Mouse (Mus musculus) hindbrain, embryonic 11.5 days (tissue): ENCODE measurements around the gene Gm17662. TPM values are rescaled to one million over a fixed set of nuclear protein-coding genes. Genes with fewer than 3 reads are reported as not detected.

ENCODE experiments used
- ATAC-seq: fragments of 200-750 bp; cut with Nextera tagmentation; 2 replicates; pipeline ENCODE4 v1.8.0; 2017; ENCODE audit warnings: mild to moderate bottlenecking, moderate TSS enrichment, moderate library complexity; ENCODE audit not compliant: low FRiP score
- DNase-seq: peaks from one replicate; pipeline ENCODE4 v3.0.0-alpha.2; 2015; ENCODE audit warnings: low spot score
- H3K27ac ChIP-seq: fragments of 300-500 bp; sonication (generic); 2 replicates; pipeline ENCODE4 v1.5.1; 2014; ENCODE audit warnings: mild to moderate bottlenecking, low read depth, low read length
- H3K27me3 ChIP-seq: fragments of 300-500 bp; sonication (generic); 2 replicates; pipeline ENCODE4 v1.6.1; 2014; ENCODE audit warnings: mild to moderate bottlenecking, low read length, moderate library complexity, mixed read lengths; ENCODE audit not compliant: control insufficient read depth, insufficient read depth
- H3K36me3 ChIP-seq: fragments of 300-500 bp; sonication (generic); 2 replicates; pipeline ENCODE4 v1.6.1; 2014; ENCODE audit warnings: mild to moderate bottlenecking, low read length, moderate library complexity, mixed read lengths; ENCODE audit not compliant: control insufficient read depth, insufficient read depth
- H3K4me1 ChIP-seq: fragments of 300-500 bp; sonication (generic); replicated peaks from 2 replicates; pipeline ENCODE4 v1.6.1; 2014; ENCODE audit warnings: low read length, mixed read lengths; ENCODE audit not compliant: control insufficient read depth, insufficient read depth
- H3K4me2 ChIP-seq: fragments of 300-500 bp; sonication (generic); replicated peaks from 2 replicates; pipeline ENCODE4 v1.6.1; 2014; ENCODE audit warnings: mild to moderate bottlenecking, low read depth, low read length
- H3K4me3 ChIP-seq: fragments of 300-500 bp; sonication (generic); 2 replicates; pipeline ENCODE4 v1.5.1; 2014; ENCODE audit warnings: low read depth, low read length
- H3K9ac ChIP-seq: fragments of 300-500 bp; sonication (generic); 2 replicates; pipeline ENCODE4 v1.6.1; 2014; ENCODE audit warnings: low read depth, low read length
- H3K9me3 ChIP-seq: fragments of 300-500 bp; sonication (generic); 2 replicates; pipeline ENCODE4 v1.6.1; 2016; ENCODE audit warnings: low read length; ENCODE audit not compliant: control insufficient read depth
- WGBS: fragments of 180-500 bp; shearing (Covaris S2); extraction: QIAGEN DNeasy Blood & Tissue Kit; methylation state at CpG from one replicate; pipeline ENCODE4 v1.1.7; 2014; 5-methylcytosine and 5-hydroxymethylcytosine counted together
- polyA plus RNA-seq: library from polyadenylated mRNA; unstranded; fragments of >200 nt; fragmentation: Nextera tagmentation; extraction: Ambion mirVana; gene quantifications from 2 replicates; pipeline ENCODE4 v1.2.1, GENCODE M21; 2014

The Gm17662 gene
- polyA plus RNA-seq, 1 experiment from 2014 or later, result not detected

DNA sequence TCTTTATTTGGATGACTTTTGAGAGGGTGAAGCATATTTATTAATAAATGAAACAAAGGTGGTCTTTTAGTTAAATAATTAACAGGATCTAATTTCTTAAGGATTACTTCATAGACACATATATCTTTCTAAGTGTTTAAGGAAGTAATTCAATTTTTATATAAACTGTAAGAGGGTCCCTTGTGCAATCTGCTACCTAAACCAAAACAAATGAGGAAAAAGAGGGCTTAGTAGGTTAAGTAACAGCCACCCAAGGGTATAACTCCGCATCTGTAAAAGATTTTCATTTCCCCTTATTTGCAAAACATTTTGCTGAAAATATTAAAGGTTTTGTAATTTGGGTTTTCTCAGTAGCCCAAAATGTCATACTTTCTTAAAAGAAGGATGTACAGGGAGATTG, 7.3 kb downstream of the Gm17662 start:
- Histone ChIP-seq H3K9ac (no peak overlapping the region), H3K27me3 (no peaks in the 10 kb centered on the region), H3K9me3 (no peaks in the 10 kb centered on the region), H3K4me3 (no peak overlapping the region), H3K4me1 (no peaks in the 10 kb centered on the region), H3K27ac (no peak overlapping the region), H3K36me3 (no peaks in the 10 kb centered on the region), H3K4me2 (no peak overlapping the region)
- DNase-seq (no peak), ATAC-seq (no peak)
- WGBS, result 93% methylated on average over 1 of the region's 1 CpGs

DNA sequence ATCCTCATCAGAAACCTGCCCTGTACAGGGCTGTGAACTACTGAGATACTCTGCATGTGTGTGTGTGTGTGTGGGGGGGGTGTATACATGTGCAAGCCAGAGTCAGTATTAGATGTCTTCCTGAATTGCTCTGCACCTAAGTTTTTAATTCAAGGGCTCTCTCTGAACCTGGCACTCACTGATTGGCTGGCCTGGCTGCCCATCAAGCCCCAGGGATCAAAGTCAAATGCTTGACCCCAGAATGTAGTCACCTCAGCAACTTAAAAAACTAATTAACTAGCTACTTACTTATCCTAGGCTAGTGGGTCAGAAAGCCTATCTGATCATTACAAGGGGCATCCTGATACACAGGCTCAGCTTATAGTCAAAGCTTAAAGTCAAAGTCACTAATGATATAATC, 12.5 kb downstream of the Gm17662 start:
- no peak for DNase-seq
- no peaks in the 10 kb centered on the region for H3K9me3 ChIP-seq
- no peak overlapping the region for H3K4me3 ChIP-seq
- H3K9ac ChIP-seq, result no peak overlapping the region
- no peak overlapping the region for H3K4me2 ChIP-seq
- H3K4me1 ChIP-seq, result no peaks in the 10 kb centered on the region
- no peaks in the 10 kb centered on the region for H3K36me3 ChIP-seq
- H3K27ac ChIP-seq, result no peak overlapping the region
- ATAC-seq, result no peak
- H3K27me3 ChIP-seq, result no peaks in the 10 kb centered on the region

DNA sequence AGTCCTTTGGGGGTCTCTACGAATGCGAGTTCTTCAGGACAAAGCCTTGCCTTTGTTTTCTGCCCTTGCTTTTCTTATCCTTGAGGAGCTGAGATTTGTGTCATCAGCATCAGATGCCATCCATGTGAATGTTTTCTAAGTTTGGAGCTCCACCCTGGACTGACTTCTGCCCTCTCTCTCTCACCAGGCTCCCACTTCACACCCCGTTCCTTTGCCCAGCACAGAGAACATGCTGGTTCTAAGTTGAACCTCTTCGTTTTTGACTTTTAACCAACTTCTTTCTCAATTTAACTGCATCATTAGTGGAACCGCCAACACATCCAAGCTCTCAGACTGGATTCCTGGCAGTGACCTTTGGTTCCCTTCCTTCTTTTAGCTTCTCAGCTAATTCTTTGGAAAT, 13.1 kb downstream of the Gm17662 start:
- Histone ChIP-seq H3K9ac (no peak overlapping the region), H3K27me3 (no peaks in the 10 kb centered on the region), H3K4me2 (no peak overlapping the region), H3K9me3 (no peaks in the 10 kb centered on the region), H3K4me1 (no peaks in the 10 kb centered on the region), H3K27ac (no peak overlapping the region), H3K36me3 (no peaks in the 10 kb centered on the region), H3K4me3 (no peak overlapping the region)
- ATAC-seq (no peak), DNase-seq (no peak)
- 88% methylated on average over 5 of the region's 5 CpGs for WGBS

DNA sequence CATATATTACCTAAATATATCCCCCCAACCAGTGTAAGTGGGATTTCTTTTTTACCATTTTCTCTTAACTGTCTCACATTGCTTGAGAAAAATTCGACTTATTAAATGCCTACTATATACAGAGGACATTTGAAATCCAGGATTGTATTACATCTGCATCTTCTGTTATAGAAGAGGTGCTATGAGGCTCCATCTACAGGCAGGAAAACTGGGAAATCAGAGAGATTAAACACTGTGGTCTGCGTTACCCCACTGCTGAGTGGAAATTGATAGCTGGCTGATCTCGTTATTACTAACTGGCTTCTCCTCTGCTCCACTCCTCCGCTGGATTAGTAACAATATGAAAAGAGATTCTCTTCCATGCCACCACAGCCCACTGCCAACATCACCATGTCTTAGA, 18.7 kb downstream of the Gm17662 start:
- Histone ChIP-seq H3K4me1 (no peaks in the 10 kb centered on the region), H3K36me3 (no peaks in the 10 kb centered on the region), H3K4me3 (no peak overlapping the region), H3K27ac (no peak overlapping the region), H3K27me3 (no peaks in the 10 kb centered on the region), H3K4me2 (no peak overlapping the region), H3K9me3 (no peaks in the 10 kb centered on the region), H3K9ac (no peak overlapping the region)
- DNase-seq (no peak), ATAC-seq (no peak)
- WGBS, result 80% methylated on average over 4 of the region's 4 CpGs

DNA sequence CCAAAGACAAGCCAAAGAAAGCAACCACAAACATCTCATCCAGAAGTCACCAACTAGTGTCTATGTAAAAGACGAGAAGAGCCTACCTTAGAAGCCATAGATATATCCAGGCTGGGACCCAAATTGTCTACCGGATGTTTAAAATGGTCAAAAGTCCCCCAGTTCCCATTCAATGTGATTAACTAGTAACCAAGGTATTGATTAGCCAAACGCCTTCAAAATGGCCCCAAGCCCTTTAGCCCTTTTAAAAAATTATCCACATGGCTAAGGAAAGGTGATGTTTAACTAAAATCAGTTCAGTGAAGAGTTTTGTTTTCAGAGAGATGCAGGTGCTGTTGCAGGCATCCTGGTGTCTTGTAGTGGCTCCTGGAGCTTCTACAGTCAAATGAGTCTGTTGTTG, 19.2 kb downstream of the Gm17662 start, which contains the start of gene C8a:
C8a (minus strand) TSS at position 76 of the 400 bp plus-strand sequence.
- ATAC-seq, result no peak
- Histone ChIP-seq H3K4me2 (no peak within 1 kb of the TSS), H3K4me1 (no peaks in the 10 kb centered on the region), H3K36me3 (no peaks in the 10 kb centered on the region), H3K27ac (no peak within 1 kb of the TSS), H3K9me3 (no peaks in the 10 kb centered on the region), H3K4me3 (no peak within 1 kb of the TSS), H3K9ac (no peak within 1 kb of the TSS), H3K27me3 (no peaks in the 10 kb centered on the region)
- WGBS, result 70% methylated on average over 3 of the region's 3 CpGs
- DNase-seq, result no peak

DNA sequence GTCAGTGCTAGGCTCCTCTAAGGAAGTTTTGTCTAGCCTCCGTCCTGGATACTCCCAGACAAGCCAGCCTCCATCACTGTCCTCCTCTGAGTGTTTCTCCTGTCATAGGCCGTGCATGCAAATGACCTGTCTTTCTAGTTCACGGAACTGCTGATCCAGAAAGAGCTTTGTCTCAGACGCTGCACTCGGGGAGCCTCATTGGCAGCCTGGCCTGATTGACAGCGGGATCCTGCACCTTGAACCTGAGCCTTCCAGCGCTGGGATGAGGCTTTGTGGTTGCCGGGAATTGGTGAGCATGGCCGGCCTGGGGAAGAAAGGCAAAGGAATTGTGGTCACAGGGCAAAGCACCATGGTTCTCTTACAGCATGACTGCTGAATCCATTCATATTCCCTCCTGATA, 30.4 kb downstream of the Gm17662 start:
- 42% methylated on average over 9 of the region's 9 CpGs for WGBS
- Histone ChIP-seq H3K9ac (no peak overlapping the region), H3K4me3 (no peak overlapping the region), H3K27ac (no peak overlapping the region), H3K36me3 (no peaks in the 10 kb centered on the region), H3K27me3 (no peaks in the 10 kb centered on the region), H3K4me2 (no peak overlapping the region), H3K4me1 (peaks cover 2% of the 10 kb centered on the region; the same call in 1 of the 2 replicates), H3K9me3 (no peaks in the 10 kb centered on the region)
- no peak; the same call in 1 of the 2 replicates for ATAC-seq
- DNase-seq, result peak; percentile 37

DNA sequence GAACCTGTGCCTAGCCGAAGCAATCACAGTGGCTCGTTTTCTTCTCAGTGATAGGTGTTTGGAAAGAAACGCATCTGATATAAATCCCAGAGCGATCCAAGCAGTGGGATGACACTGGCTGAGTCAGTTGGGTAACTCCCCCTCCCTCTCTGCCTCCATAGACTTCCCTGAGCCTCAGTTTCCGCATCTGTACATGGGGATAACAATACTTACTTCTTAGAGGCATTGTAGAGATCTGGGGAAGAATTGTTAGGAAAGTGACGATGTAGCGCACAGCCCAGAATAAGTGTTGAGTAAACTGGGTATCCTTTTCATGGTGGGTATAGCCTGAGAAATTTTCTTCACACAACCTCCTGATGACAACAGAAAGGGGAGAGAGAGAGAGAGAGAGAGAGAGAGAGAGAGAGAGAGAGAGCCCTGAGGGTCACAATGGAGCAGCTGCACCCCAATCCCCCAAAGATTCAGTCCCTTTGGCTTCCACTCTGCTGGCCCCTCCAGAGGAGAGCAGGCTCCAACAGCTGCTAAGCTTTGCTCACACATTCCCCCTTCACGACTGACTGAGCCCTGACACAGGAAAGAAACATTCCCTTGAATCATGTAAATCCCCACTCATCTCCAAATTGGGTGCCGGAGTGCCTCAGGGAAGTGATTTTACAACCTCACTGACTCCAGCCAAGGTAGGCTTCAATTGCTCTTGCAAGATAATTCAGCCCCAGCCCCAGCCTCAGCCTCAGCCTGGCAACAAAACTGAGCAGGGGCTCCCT, 31.6 kb downstream of the Gm17662 start:
- 0 out of 2 replicates have a peak overlapping the region, but pooled peaks have one; percentile 5 for H3K27ac ChIP-seq
- no peak for DNase-seq
- 82% methylated on average over 9 of the region's 9 CpGs for WGBS
- H3K4me2 ChIP-seq, result no peak overlapping the region
- no peak for ATAC-seq
- H3K9me3 ChIP-seq, result no peaks in the 10 kb centered on the region
- no peak overlapping the region for H3K9ac ChIP-seq
- no peak overlapping the region for H3K4me3 ChIP-seq
- peaks cover 2% of the 10 kb centered on the region; the same call in 1 of the 2 replicates for H3K4me1 ChIP-seq
- H3K27me3 ChIP-seq, result no peaks in the 10 kb centered on the region
- no peaks in the 10 kb centered on the region for H3K36me3 ChIP-seq

DNA sequence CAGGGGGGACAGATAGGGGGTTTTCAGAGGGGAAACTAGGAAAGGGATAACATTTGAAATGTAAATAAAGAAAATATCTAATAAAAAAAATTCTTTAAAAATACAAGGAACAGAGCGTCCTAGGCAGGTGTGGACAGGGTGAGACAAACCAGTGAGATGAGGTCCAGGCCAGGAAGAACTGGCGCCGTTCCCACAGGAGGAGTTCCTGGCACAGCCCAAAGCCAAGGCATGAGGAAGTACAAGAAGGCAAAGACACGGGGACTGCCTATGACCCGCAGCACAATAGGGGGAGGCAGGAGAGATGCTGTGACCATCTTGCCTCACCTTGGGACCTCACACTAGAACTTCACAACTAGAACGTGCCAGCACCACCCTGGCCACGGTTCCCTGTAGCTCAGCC, 34.6 kb downstream of the Gm17662 start:
- DNase-seq, result no peak
- no peak overlapping the region for H3K4me2 ChIP-seq
- H3K27ac ChIP-seq, result no peak overlapping the region

DNA sequence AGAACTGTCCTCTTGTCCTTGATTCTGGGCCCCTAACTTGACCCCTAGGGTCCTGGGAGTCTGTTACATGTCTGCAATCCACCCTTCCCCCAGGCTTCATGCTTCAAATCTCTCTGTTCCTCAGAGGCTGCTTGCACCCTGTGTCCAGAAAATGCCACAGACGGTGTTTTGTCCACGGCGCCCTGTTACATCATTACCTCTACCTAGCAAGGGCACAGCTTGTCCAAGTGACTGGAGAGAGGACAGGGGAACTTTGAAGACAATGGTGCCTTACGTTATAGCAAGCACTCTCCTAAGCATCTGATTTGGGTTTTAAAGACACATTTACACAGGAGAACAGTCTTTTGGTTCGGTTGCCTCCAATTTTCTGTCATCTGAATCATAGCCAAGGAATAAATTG, 36.5 kb downstream of the Gm17662 start:
- Histone ChIP-seq H3K9me3 (no peaks in the 10 kb centered on the region), H3K9ac (no peak overlapping the region), H3K27me3 (no peaks in the 10 kb centered on the region), H3K4me3 (no peak overlapping the region), H3K4me1 (no peaks in the 10 kb centered on the region), H3K4me2 (no peak overlapping the region), H3K27ac (no peak overlapping the region), H3K36me3 (no peaks in the 10 kb centered on the region)
- no peak for ATAC-seq
- WGBS, result 84% methylated on average over 5 of the region's 5 CpGs
- DNase-seq, result no peak

More for the DNA sequence above, 34.6 kb downstream of the Gm17662 start:
- Histone ChIP-seq H3K9me3 (no peaks in the 10 kb centered on the region), H3K36me3 (no peaks in the 10 kb centered on the region), H3K4me1 (peaks cover 2% of the 10 kb centered on the region; the same call in 1 of the 2 replicates), H3K9ac (no peak overlapping the region), H3K4me3 (no peak overlapping the region), H3K27me3 (no peaks in the 10 kb centered on the region)
- no peak for ATAC-seq
- 91% methylated on average over 7 of the region's 7 CpGs for WGBS
